Mouse (Mus musculus) urinary bladder, postnatal 10 days (tissue): Measurements from ENCODE around the gene Atg16l2.

ENCODE experiments used
- DNase-seq: peaks from one replicate; pipeline ENCODE4 v3.0.0; 2022; ENCODE audit warnings: low spot score

Atg16l2 gene

DNA sequence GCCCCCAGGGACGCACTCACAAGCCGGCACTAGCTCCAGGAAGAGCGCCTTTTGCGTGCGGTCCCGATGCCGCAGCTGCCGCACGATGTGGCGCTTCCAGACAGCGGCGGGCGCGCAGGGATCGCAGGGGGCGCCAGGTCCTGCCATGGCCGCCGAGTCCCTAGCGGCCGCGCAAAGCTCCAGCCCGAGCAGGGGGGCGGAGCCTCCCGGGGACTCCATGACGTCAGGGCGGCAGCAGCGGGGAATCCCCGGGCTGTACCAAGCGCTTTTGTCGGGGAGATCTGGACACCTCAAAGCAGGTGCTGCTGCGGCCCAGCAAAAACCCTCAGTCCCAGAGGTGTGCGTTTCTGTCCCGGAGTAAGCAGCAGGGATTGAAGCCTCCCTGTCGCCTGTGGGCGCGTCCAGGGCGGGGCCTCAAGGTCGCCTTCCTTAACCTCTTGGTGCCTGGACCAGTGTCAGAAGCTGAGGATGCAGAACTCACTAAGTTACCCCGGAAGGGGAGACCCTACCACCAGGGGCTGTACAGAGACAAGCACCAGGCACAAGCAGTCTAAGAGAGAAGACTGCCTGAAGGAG is at the start of gene Atg16l2:
Atg16l2 (minus strand) TSS at position 371 of the 576 bp plus-strand sequence.
- peak; percentile 65 for DNase-seq

- DNase-seq = no peak
Measured at GRCm38 (mm10) chr7:101349861-101350260, 47.8 kb upstream of the Atg16l2 start.

- DNase-seq = no peak
Measured at GRCm38 (mm10) chr7:101348312-101348711, 46.3 kb upstream of the Atg16l2 start.

GRCm38 (mm10) chr7:101347767-101348270 is 45.8 kb upstream of the Atg16l2 start, which contains the start of gene Arap1:
TSS of gene Arap1 (plus strand) at chr7:101348067.
- DNase-seq = no peak

DNA sequence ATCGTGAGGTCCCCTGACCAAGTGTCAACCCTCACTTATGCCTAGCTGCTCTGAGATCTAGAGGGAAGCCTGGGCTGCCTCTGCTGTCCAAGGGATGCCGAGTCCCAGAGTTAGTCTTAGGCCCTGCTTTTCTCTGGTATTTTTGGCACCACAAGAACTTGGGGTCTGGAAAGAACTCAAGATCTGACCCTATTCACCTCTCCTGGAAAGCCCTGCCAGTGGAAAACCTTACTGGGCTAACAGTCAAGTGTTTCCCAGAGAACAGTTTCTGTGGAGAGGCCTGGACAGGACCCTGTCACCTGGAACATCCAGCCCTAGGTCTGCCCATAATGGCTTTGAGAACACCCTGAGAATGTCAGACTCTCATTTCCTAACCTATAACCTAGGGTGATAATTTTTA is 44.9 kb upstream of the Atg16l2 start:
- no peak for DNase-seq

- DNase-seq = no peak
Measured at GRCm38 (mm10) chr7:101344892-101345291, 42.8 kb upstream of the Atg16l2 start.

GRCm38 (mm10) chr7:101343135-101343534 is 41.1 kb upstream of the Atg16l2 start:
- DNase-seq = no peak

GRCm38 (mm10) chr7:101341405-101341804 is 39.4 kb upstream of the Atg16l2 start:
- no peak for DNase-seq

- DNase-seq = no peak
Measured at GRCm38 (mm10) chr7:101337401-101337800, 35.4 kb upstream of the Atg16l2 start.

GRCm38 (mm10) chr7:101336686-101337085 is 34.6 kb upstream of the Atg16l2 start:
- DNase-seq = no peak

DNA sequence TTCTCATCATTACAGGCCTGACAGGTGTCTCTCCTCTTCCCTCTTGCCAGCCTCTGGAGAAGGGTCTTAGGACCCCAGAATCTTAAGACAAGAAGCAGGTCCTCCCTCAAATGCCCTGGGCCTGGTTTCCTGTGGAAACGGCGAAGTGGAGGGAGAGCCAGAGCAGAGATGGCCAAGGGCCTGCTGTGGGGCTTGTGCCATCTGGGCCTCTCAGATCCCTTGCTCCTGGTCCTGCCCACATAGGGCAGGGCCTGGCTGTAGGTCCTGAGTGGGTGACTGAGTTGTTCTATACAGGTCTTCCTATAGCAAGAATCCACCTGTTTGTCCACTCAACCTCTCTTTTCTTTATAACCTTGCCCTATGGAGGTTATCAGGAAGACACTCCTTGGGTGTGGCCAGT is 33.2 kb upstream of the Atg16l2 start:
- no peak for DNase-seq

- DNase-seq = no peak
Measured at GRCm38 (mm10) chr7:101332045-101332831, 30.2 kb upstream of the Atg16l2 start.

- no peak for DNase-seq
Measured at GRCm38 (mm10) chr7:101330841-101331173, 28.8 kb upstream of the Atg16l2 start.

DNA sequence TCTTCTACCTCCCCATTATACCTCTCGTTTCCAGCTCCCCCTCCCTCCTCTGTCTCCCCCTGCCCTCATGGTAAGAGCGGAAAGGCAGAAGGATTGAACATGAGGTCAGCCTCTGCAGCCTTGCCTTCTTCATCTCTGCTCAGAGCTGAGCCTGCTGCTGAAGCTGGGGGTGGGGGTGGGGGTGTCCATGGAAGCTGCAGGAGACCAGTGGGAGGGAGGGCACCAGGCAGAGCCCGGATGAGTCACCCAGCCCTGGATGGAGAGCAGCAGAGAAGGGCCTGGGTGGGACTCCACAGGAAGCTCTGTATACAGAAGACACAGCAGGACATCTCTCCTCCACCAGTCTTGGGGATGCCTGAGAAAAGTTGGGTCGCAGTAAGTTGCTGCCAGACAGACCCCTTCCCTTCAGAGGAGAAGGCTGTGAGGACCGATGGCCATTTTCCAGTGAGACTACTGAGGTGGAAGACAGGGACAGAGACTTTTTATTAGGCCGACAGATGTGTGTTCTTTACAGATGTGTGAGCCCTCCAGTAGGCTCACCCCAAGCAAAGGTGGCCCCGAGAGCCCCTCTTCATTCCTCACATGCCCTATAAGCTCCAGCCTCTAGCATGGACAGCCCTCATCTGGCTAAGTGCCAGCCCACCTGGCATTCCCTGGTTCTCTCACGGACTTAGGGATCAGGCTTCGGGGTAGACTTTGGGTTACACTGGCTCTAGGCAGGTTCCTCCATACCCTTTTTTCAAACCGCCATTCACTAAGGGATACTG is 28.2 kb upstream of the Atg16l2 start:
- DNase-seq = no peak

DNA sequence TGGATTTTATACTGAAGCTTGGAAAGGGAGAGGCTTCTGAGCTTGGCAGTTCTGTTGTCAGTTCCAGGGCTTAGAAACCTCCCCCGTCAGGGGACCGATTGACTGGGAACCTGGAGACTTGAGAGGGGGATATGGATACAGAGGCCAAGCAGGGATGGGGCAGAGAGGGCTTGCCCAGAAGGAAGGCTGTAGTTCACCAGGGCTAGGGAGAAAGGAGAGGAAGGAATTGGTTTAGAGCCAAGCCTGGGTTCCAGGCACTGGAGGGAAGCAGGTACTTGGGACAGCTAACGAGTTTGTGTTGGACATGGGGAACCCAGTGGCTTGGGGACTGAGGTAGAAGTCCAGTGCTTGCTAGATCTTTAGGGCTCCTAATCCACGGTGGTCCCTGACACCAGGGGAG is 27.6 kb upstream of the Atg16l2 start:
- DNase-seq = no peak

DNA sequence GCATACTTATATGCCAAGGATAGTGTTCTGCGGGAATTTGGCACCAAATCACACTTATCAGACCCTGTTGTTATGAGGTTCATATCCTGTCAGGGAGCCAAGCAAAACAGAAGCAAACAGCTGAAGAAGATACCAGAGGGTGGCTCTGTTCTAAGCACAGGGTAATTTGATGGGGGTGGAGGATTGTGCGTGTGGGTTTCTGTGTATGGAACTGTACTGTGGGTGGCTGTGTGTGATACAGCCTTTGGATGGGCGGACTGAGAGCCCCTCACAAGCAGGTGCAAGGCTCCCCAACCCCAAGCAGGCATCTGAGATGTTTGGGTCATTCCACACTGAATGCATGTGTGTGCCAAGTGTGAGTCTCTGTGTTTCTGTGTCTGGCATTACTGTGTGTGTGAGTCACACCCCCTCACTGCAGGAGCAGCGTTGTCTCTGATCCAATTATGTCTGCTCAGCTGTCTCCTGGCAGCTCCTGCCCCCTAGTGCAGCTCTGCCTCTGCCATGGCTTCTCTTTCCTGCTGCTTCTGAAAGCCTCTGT is 26.6 kb upstream of the Atg16l2 start:
- no peak for DNase-seq

GRCm38 (mm10) chr7:101327786-101328185 is 25.7 kb upstream of the Atg16l2 start:
- DNase-seq = no peak

GRCm38 (mm10) chr7:101327263-101327662 is 25.2 kb upstream of the Atg16l2 start:
- DNase-seq = no peak

GRCm38 (mm10) chr7:101326006-101326405 is 24.0 kb upstream of the Atg16l2 start:
- no peak for DNase-seq

GRCm38 (mm10) chr7:101324142-101324962 is 22.3 kb upstream of the Atg16l2 start:
- no peak for DNase-seq

DNA sequence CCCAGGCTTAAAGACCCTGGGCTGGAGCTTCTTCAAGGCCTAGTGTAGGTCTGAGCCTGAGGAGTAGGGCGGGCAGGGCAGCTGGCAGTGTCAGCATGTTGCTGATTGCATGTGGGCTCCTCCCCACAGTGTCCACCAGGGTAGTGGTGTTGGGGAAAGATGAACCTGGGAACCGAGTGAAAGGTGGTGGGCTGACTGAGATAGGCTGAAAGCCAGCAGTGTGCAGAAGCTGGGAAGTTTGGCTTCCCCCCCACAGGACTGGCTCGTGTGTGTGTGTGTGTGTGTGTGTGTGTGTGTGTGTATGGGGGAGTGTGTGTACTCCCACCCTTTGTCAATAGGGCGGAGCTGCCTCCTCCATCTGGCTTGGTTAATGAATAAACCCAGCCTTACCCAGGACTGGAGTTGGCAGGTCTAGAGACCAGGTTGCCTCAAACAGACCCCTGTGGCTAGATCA is 21.1 kb upstream of the Atg16l2 start:
- DNase-seq = no peak
